Mouse (Mus musculus): ENCODE data around the gene Rffl. TPM values are rescaled to one million over a fixed set of nuclear protein-coding genes. Genes with fewer than 3 reads are reported as not detected.

Gene Rffl
- polyA plus RNA-seq, 1 experiment = 15.3 TPM

DNA sequence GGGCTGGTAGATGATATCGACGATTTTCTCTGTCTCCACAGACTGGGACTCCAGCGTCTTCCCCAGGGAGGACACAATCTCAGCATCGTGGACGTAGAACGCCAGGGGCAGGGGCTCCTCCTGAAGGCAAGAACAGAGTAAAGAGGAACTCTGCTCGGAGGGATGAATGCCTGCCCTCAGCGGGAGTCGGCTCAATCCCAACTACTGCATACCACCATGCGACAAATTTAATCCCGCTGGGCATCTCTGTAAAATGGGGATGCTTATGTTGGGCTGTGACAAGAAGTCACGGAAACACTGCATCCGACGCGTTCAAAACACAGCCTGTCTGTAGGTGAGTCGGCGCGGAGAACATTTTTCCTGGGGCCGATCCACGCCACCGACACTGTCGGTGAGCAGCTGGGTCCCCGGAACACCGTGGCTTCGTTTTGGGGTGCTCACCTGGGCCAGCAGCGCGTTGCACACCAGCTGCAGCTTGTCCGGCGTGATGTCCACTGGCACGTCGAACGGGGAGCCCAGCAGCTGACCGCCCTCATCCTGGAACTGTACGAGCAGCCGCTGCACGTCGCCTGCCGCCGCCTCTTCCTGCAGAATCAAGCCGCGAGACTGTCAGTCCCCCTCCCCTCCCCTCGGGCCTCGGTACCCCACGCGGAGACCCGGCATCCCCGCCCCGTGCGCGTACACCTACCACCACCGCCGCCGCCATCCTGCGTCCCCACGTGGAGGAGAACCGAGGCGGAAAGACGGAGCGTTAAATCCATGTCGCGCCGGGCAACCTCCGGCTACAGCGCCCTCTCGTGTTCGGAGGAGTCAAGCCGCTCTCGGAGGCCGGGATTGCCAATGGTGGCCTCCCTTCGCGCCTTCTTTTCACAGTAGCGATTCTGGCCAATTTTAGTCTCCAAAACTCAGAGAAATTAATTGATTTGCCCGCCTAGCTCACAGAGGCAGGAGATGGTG, 36.9 kb upstream of the Rffl start, which contains the start of gene Nle1:
Nle1 (minus strand) TSS at position 761 of the 957 bp plus-strand sequence.
- TF ChIP-seq CTCF (conservative IDR thresholded peaks at IDR 0.05; ENCODE audit: insufficient read depth, insufficient read length, low read depth, low read length) (peak; percentile 79), POLR2A (IDR thresholded peaks at IDR 0.05; ENCODE audit: low read depth, low read length) (no peak)
- no peaks in the 10 kb centered on the region for H3K36me3 ChIP-seq (ENCODE audit: control insufficient read depth, insufficient read depth, low read length)
- peak; percentile 91 for DNase-seq
- WGBS = 2% methylated on average over 73 of the region's 73 CpGs
- H3K27me3 ChIP-seq (replicated peaks; ENCODE audit: control insufficient read depth, insufficient read depth, low read length) = no peaks in the 10 kb centered on the region; the same call in 1 of the 2 replicates
- H3K4me3 ChIP-seq (ENCODE audit: insufficient read depth, low read depth, low read length) = peak within 1 kb of the TSS; percentile 66
- H3K4me1 ChIP-seq (ENCODE audit: control insufficient read depth, insufficient read depth, low read length) = no peaks in the 10 kb centered on the region; the same call in 1 of the 2 replicates
- no peak within 1 kb of the TSS for H3K27ac ChIP-seq (ENCODE audit: insufficient read depth, low read depth, low read length)

DNA sequence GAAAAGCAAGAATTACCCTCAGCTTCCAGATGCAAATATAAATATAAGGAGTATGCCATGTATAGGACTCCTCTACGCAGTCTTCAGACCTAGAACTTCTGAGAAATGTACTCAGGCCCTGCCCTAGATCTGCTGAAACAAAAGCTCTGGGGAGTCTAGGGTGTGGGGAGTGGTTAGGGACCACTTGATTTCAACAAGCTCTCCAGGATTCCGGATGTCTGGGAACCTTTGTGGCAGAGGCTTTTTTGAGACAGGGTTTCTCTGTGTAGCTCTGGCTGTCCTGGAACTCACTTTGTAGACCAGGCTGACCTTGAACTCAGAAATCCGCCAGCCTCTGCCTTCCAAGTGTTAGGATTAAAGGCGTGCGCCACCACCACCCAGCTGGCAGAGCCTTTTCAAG, 34.8 kb upstream of the Rffl start:
- Histone ChIP-seq H3K4me1 (ENCODE audit: control insufficient read depth, insufficient read depth, low read length) (no peaks in the 10 kb centered on the region; the same call in 1 of the 2 replicates), H3K4me3 (ENCODE audit: insufficient read depth, low read depth, low read length) (no peak overlapping the region), H3K27me3 (replicated peaks; ENCODE audit: control insufficient read depth, insufficient read depth, low read length) (no peaks in the 10 kb centered on the region), H3K27ac (ENCODE audit: insufficient read depth, low read depth, low read length) (no peak overlapping the region), H3K36me3 (ENCODE audit: control insufficient read depth, insufficient read depth, low read length) (peaks cover 1% of the 10 kb centered on the region)
- WGBS = 96% methylated on average over 5 of the region's 5 CpGs
- DNase-seq = no peak
- TF ChIP-seq CTCF (conservative IDR thresholded peaks at IDR 0.05; ENCODE audit: insufficient read depth, insufficient read length, low read depth, low read length) = no peak
- TF ChIP-seq POLR2A (IDR thresholded peaks at IDR 0.05; ENCODE audit: low read depth, low read length) = no peak

DNA sequence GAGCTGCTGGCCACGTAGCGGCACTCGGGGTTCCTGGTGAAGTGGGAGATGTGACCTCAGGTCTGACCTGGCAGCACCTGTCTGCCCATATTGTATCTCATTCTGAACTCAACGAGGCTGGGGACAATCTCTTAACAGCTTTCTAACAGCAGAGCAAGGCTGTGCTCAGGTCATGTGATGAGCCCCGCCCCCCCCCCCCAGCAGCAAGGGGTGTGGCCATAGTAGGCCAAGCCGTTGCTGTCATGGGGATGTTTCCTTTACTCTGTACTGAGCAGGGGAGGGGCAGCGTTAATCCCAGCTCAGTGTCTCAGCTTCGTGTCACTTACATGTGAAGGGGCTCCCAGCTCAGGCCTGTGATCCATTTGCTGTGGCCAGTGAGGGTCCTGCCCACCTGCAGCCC, 33.9 kb upstream of the Rffl start:
- WGBS = 51% methylated on average over 8 of the region's 8 CpGs

DNA sequence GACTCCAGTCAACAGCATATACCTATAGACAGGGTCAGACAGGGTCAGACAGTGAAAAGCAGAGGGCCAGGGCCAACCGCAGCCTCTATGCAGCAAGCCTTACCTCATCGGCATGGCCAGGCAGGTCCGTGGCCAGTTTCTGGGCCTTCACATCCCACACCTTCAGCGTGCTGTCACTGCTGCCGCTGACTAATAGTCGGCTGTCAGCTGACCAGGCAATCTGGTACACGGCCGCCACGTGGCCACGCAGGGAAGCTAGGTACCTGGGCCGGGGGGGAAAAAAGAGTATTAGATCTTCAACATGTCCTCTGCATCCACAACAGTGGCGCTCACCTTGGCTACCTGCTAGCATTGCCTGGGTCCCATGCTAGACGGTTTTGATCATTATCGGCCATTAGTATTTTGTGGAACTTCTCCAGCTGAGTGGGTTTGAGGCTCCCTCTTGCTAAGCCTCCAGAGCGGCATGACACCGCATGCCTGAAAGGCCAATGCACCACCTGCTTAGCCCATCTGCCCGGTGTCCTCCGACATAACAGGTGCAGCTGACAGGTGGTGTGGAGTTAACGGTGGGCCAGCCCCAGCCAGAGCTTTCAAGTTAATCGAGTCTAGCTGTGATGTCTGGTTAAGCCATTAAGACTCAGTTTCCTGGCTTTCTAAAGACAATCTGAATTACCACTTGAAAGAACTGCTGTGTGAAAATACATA, 30.7 kb upstream of the Rffl start:
- DNase-seq = no peak
- H3K4me3 ChIP-seq (ENCODE audit: insufficient read depth, low read depth, low read length) = no peak overlapping the region
- no peaks in the 10 kb centered on the region for H3K4me1 ChIP-seq (ENCODE audit: control insufficient read depth, insufficient read depth, low read length)
- H3K27ac ChIP-seq (ENCODE audit: insufficient read depth, low read depth, low read length) = no peak overlapping the region
- TF ChIP-seq POLR2A (IDR thresholded peaks at IDR 0.05; ENCODE audit: low read depth, low read length) = no peak
- no peak for TF ChIP-seq CTCF (conservative IDR thresholded peaks at IDR 0.05; ENCODE audit: insufficient read depth, insufficient read length, low read depth, low read length)
- H3K27me3 ChIP-seq (replicated peaks; ENCODE audit: control insufficient read depth, insufficient read depth, low read length) = no peaks in the 10 kb centered on the region
- 95% methylated on average over 20 of the region's 20 CpGs for WGBS
- peaks cover 1% of the 10 kb centered on the region for H3K36me3 ChIP-seq (ENCODE audit: control insufficient read depth, insufficient read depth, low read length)

More for the DNA sequence above, 33.9 kb upstream of the Rffl start:
- H3K27ac ChIP-seq (ENCODE audit: insufficient read depth, low read depth, low read length) = no peak overlapping the region
- DNase-seq = no peak
- TF ChIP-seq POLR2A (IDR thresholded peaks at IDR 0.05; ENCODE audit: low read depth, low read length) = no peak
- no peak for TF ChIP-seq CTCF (conservative IDR thresholded peaks at IDR 0.05; ENCODE audit: insufficient read depth, insufficient read length, low read depth, low read length)
- no peaks in the 10 kb centered on the region for H3K27me3 ChIP-seq (replicated peaks; ENCODE audit: control insufficient read depth, insufficient read depth, low read length)
- no peaks in the 10 kb centered on the region; the same call in 1 of the 2 replicates for H3K4me1 ChIP-seq (ENCODE audit: control insufficient read depth, insufficient read depth, low read length)
- H3K36me3 ChIP-seq (ENCODE audit: control insufficient read depth, insufficient read depth, low read length) = peaks cover 1% of the 10 kb centered on the region
- H3K4me3 ChIP-seq (ENCODE audit: insufficient read depth, low read depth, low read length) = no peak overlapping the region

DNA sequence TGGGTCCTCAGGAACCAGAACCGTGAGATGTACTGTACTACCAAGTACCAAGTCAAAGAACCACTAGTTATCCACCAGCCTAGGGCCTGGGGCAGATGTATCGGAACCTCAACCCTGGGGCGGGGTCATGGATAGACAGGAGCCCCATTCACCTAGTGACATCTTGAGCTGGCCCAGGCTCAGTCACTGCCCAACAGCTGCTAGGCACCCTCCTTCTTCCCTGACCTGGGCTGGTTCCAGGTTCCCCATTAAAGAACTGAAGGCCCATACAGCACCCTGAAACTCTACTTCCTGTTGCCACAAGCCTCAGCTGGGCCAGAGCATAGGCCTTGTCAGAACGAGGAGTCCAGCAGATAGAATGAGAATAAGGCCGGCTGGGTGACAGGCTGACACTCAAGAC, 28.7 kb upstream of the Rffl start:
- H3K4me1 ChIP-seq (ENCODE audit: control insufficient read depth, insufficient read depth, low read length) = no peaks in the 10 kb centered on the region
- H3K27me3 ChIP-seq (replicated peaks; ENCODE audit: control insufficient read depth, insufficient read depth, low read length) = no peaks in the 10 kb centered on the region
- H3K4me3 ChIP-seq (ENCODE audit: insufficient read depth, low read depth, low read length) = no peak overlapping the region
- peaks cover 1% of the 10 kb centered on the region for H3K36me3 ChIP-seq (ENCODE audit: control insufficient read depth, insufficient read depth, low read length)
- H3K27ac ChIP-seq (ENCODE audit: insufficient read depth, low read depth, low read length) = no peak overlapping the region
- TF ChIP-seq POLR2A (IDR thresholded peaks at IDR 0.05; ENCODE audit: low read depth, low read length) (no peak), CTCF (conservative IDR thresholded peaks at IDR 0.05; ENCODE audit: insufficient read depth, insufficient read length, low read depth, low read length) (no peak)
- no peak for DNase-seq
- WGBS = 95% methylated on average over 5 of the region's 5 CpGs

DNA sequence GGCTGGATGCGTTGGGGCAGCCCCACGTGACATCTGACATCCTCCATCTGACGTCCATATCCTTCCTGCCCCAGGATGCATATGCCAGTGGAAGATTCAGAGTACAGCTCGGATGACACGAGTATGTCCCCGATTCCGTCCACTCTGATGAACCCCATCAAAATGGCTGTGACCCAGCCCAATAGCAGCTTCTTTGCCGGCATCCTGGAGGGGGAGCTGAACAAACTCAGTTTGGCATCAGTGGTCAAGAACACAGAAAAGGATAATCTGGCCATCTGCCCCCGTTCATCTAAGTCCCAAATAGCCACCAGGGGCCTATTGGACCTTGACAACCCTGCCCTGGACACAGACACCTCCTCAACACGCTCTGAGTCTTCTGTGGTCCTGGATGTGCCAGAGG, 26.5 kb upstream of the Rffl start:
- 65% methylated on average over 10 of the region's 10 CpGs for WGBS
- Histone ChIP-seq H3K4me1 (ENCODE audit: control insufficient read depth, insufficient read depth, low read length) (no peaks in the 10 kb centered on the region), H3K4me3 (ENCODE audit: insufficient read depth, low read depth, low read length) (no peak overlapping the region; the same call in 1 of the 2 replicates), H3K36me3 (ENCODE audit: control insufficient read depth, insufficient read depth, low read length) (peaks cover 1% of the 10 kb centered on the region), H3K27me3 (replicated peaks; ENCODE audit: control insufficient read depth, insufficient read depth, low read length) (no peaks in the 10 kb centered on the region), H3K27ac (ENCODE audit: insufficient read depth, low read depth, low read length) (no peak overlapping the region)
- TF ChIP-seq POLR2A (IDR thresholded peaks at IDR 0.05; ENCODE audit: low read depth, low read length) (no peak), CTCF (conservative IDR thresholded peaks at IDR 0.05; ENCODE audit: insufficient read depth, insufficient read length, low read depth, low read length) (no peak)
- peak; percentile 27 for DNase-seq

DNA sequence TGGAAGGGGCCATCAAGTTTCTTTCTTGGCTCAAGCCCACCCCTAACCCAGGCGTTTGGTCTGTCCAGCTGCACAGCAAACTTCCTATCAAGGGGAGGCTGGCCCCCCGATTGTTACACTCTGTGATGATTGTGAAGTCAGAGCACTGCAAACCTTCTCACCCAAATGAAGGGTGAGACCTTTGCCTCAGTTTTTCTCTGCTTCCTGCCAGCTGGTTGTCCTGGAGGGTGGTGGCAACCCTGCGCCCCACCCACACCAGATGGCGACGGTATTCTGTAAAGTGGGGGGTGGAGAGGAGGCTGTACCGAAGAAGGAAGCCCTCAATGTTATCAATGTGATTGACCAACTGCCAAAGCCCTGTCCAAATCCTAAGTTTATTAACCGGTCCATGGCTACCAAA, 20.9 kb upstream of the Rffl start, which contains the start of gene Fndc8:
Fndc8 (plus strand) TSS at position 189 of the 400 bp plus-strand sequence.
- H3K36me3 ChIP-seq (ENCODE audit: control insufficient read depth, insufficient read depth, low read length) = no peaks in the 10 kb centered on the region
- H3K27ac ChIP-seq (ENCODE audit: insufficient read depth, low read depth, low read length) = no peak within 1 kb of the TSS
- WGBS = 46% methylated on average over 7 of the region's 7 CpGs
- no peak within 1 kb of the TSS for H3K4me3 ChIP-seq (ENCODE audit: insufficient read depth, low read depth, low read length)
- DNase-seq = no peak
- H3K27me3 ChIP-seq (replicated peaks; ENCODE audit: control insufficient read depth, insufficient read depth, low read length) = no peaks in the 10 kb centered on the region
- TF ChIP-seq CTCF (conservative IDR thresholded peaks at IDR 0.05; ENCODE audit: insufficient read depth, insufficient read length, low read depth, low read length) (no peak), POLR2A (IDR thresholded peaks at IDR 0.05; ENCODE audit: low read depth, low read length) (no peak)
- peaks cover 8% of the 10 kb centered on the region; the same call in 1 of the 2 replicates for H3K4me1 ChIP-seq (ENCODE audit: control insufficient read depth, insufficient read depth, low read length)

Data from kidney, adult 2 months (tissue).